Mouse (Mus musculus): Measurements from ENCODE around the gene Pomt2. TPM values are rescaled to one million over a fixed set of nuclear protein-coding genes. Genes with fewer than 3 reads are reported as not detected.

Gene Pomt2
- polyA plus RNA-seq (2014; fragmentation: Illumina TruSeq; extraction: RNeasy Lipid Tissue Mini Kit (QIAGEN cat#74804); ENCODE audit: low replicate concordance), result 4.2 TPM

GRCm38 (mm10) chr12:87147395-87148089 is at the start of gene Pomt2:
Gene Pomt2 (minus strand): TSS chr12:87147968.

GRCm38 (mm10) chr12:87146966-87147365 is 802 bp downstream of the Pomt2 start, which contains the start of gene Gstz1:
Gene Gstz1 (plus strand): TSS chr12:87147165.

GRCm38 (mm10) chr12:87102165-87102631 is 45.6 kb downstream of the Pomt2 start, which contains the start of gene Ngb:
Gene Ngb (minus strand): TSS chr12:87102539.

Other genes with a start within 250 kb of the Pomt2 start
- 14.9 TPM for gene Cipc, start 200.9 kb downstream of the Pomt2 start, polyA plus RNA-seq (2014; fragmentation: Illumina TruSeq; extraction: RNeasy Lipid Tissue Mini Kit (QIAGEN cat#74804); ENCODE audit: low replicate concordance)
- not detected for gene Zdhhc22, start 157.5 kb downstream of the Pomt2 start, polyA plus RNA-seq (2014; fragmentation: Illumina TruSeq; extraction: RNeasy Lipid Tissue Mini Kit (QIAGEN cat#74804); ENCODE audit: low replicate concordance)
- gene Tmem63c, start 126.6 kb downstream of the Pomt2 start, polyA plus RNA-seq (2014; fragmentation: Illumina TruSeq; extraction: RNeasy Lipid Tissue Mini Kit (QIAGEN cat#74804); ENCODE audit: low replicate concordance), result not detected
- gene Ngb, start 45.4 kb downstream of the Pomt2 start, polyA plus RNA-seq (2014; fragmentation: Illumina TruSeq; extraction: RNeasy Lipid Tissue Mini Kit (QIAGEN cat#74804); ENCODE audit: low replicate concordance), result not detected
- 67.0 TPM for gene Gstz1, start 803 bp downstream of the Pomt2 start, polyA plus RNA-seq (2014; fragmentation: Illumina TruSeq; extraction: RNeasy Lipid Tissue Mini Kit (QIAGEN cat#74804); ENCODE audit: low replicate concordance)
- gene Samd15, start 51.8 kb upstream of the Pomt2 start, polyA plus RNA-seq (2014; fragmentation: Illumina TruSeq; extraction: RNeasy Lipid Tissue Mini Kit (QIAGEN cat#74804); ENCODE audit: low replicate concordance), result not detected
- 5.0 TPM for gene Tmed8, start 52.5 kb upstream of the Pomt2 start, polyA plus RNA-seq (2014; fragmentation: Illumina TruSeq; extraction: RNeasy Lipid Tissue Mini Kit (QIAGEN cat#74804); ENCODE audit: low replicate concordance)
- gene Noxred1, start 90.8 kb upstream of the Pomt2 start, polyA plus RNA-seq (2014; fragmentation: Illumina TruSeq; extraction: RNeasy Lipid Tissue Mini Kit (QIAGEN cat#74804); ENCODE audit: low replicate concordance), result 1.2 TPM
- gene Vipas39, start 118.3 kb upstream of the Pomt2 start, polyA plus RNA-seq (2014; fragmentation: Illumina TruSeq; extraction: RNeasy Lipid Tissue Mini Kit (QIAGEN cat#74804); ENCODE audit: low replicate concordance), result 17.3 TPM
- 57.7 TPM for gene Ahsa1, start 118.5 kb upstream of the Pomt2 start, polyA plus RNA-seq (2014; fragmentation: Illumina TruSeq; extraction: RNeasy Lipid Tissue Mini Kit (QIAGEN cat#74804); ENCODE audit: low replicate concordance)
- gene Ism2, start 151.7 kb upstream of the Pomt2 start, polyA plus RNA-seq (2014; fragmentation: Illumina TruSeq; extraction: RNeasy Lipid Tissue Mini Kit (QIAGEN cat#74804); ENCODE audit: low replicate concordance), result not detected
- gene Sptlc2, start 240.4 kb upstream of the Pomt2 start, polyA plus RNA-seq (2014; fragmentation: Illumina TruSeq; extraction: RNeasy Lipid Tissue Mini Kit (QIAGEN cat#74804); ENCODE audit: low replicate concordance), result 289 TPM